Mouse (Mus musculus): Measurements from ENCODE around the gene Usp54. TPM values are rescaled to one million over a fixed set of nuclear protein-coding genes. Genes with fewer than 3 reads are reported as not detected.
"Not testable (repeated sequence)": the region's sequence is repeated elsewhere in the genome, so short reads cannot be mapped to it uniquely, and the experiment has no call there.

The Usp54 gene
- polyA plus RNA-seq, 1 experiment = 8.4 TPM

- Histone ChIP-seq H3K27ac (ENCODE audit: insufficient read depth, low read length) (no peak overlapping the region), H3K4me3 (ENCODE audit: insufficient read depth, low read length) (no peak overlapping the region), H3K4me1 (ENCODE audit: control insufficient read depth, insufficient read depth, low read length) (no peaks in the 10 kb centered on the region)
- TF ChIP-seq POLR2A (IDR thresholded peaks at IDR 0.05; ENCODE audit: low read depth, low read length) = no peak
- TF ChIP-seq CTCF (IDR thresholded peaks at IDR 0.05; ENCODE audit: borderline replicate concordance, insufficient read depth, low read length) = no peak
These were observed 40.7 kb downstream of the Usp54 start for GRCm38 (mm10) chr14:20600203-20600602.

- TF ChIP-seq CTCF (IDR thresholded peaks at IDR 0.05; ENCODE audit: borderline replicate concordance, insufficient read depth, low read length) (no peak), POLR2A (IDR thresholded peaks at IDR 0.05; ENCODE audit: low read depth, low read length) (no peak)
- Histone ChIP-seq H3K4me3 (ENCODE audit: insufficient read depth, low read length) (no peak overlapping the region), H3K27ac (ENCODE audit: insufficient read depth, low read length) (no peak overlapping the region), H3K4me1 (ENCODE audit: control insufficient read depth, insufficient read depth, low read length) (no peaks in the 10 kb centered on the region)
These were observed 41.3 kb downstream of the Usp54 start for GRCm38 (mm10) chr14:20599542-20599941.

- Histone ChIP-seq H3K27ac (ENCODE audit: insufficient read depth, low read length) (no peak overlapping the region), H3K4me3 (ENCODE audit: insufficient read depth, low read length) (no peak overlapping the region), H3K4me1 (ENCODE audit: control insufficient read depth, insufficient read depth, low read length) (no peaks in the 10 kb centered on the region)
- TF ChIP-seq CTCF (IDR thresholded peaks at IDR 0.05; ENCODE audit: borderline replicate concordance, insufficient read depth, low read length) = no peak
- TF ChIP-seq POLR2A (IDR thresholded peaks at IDR 0.05; ENCODE audit: low read depth, low read length) = no peak
These were observed 45.1 kb downstream of the Usp54 start for GRCm38 (mm10) chr14:20595781-20596180.

- H3K4me1 ChIP-seq (ENCODE audit: control insufficient read depth, insufficient read depth, low read length) = no peaks in the 10 kb centered on the region
- no peak overlapping the region for H3K4me3 ChIP-seq (ENCODE audit: insufficient read depth, low read length)
- no peak overlapping the region for H3K27ac ChIP-seq (ENCODE audit: insufficient read depth, low read length)
- no peak for TF ChIP-seq CTCF (IDR thresholded peaks at IDR 0.05; ENCODE audit: borderline replicate concordance, insufficient read depth, low read length)
- no peak for TF ChIP-seq POLR2A (IDR thresholded peaks at IDR 0.05; ENCODE audit: low read depth, low read length)
These were observed 53.4 kb downstream of the Usp54 start for GRCm38 (mm10) chr14:20587458-20587857.

GRCm38 (mm10) chr14:20578822-20579407, 61.9 kb downstream of the Usp54 start:
- Histone ChIP-seq H3K4me3 (ENCODE audit: insufficient read depth, low read length) (no peak overlapping the region), H3K27ac (ENCODE audit: insufficient read depth, low read length) (no peak overlapping the region), H3K4me1 (ENCODE audit: control insufficient read depth, insufficient read depth, low read length) (no peaks in the 10 kb centered on the region)
- TF ChIP-seq POLR2A (IDR thresholded peaks at IDR 0.05; ENCODE audit: low read depth, low read length) (no peak), CTCF (IDR thresholded peaks at IDR 0.05; ENCODE audit: borderline replicate concordance, insufficient read depth, low read length) (no peak)

GRCm38 (mm10) chr14:20576179-20576578, 64.7 kb downstream of the Usp54 start:
- Histone ChIP-seq H3K4me3 (ENCODE audit: insufficient read depth, low read length) (no peak overlapping the region), H3K4me1 (ENCODE audit: control insufficient read depth, insufficient read depth, low read length) (no peaks in the 10 kb centered on the region), H3K27ac (ENCODE audit: insufficient read depth, low read length) (no peak overlapping the region)
- TF ChIP-seq POLR2A (IDR thresholded peaks at IDR 0.05; ENCODE audit: low read depth, low read length) = no peak
- TF ChIP-seq CTCF (IDR thresholded peaks at IDR 0.05; ENCODE audit: borderline replicate concordance, insufficient read depth, low read length) = no peak

GRCm38 (mm10) chr14:20573196-20573595, 67.7 kb downstream of the Usp54 start:
- not testable (repeated sequence) for H3K27ac ChIP-seq (ENCODE audit: insufficient read depth, low read length); H3K4me1 ChIP-seq (ENCODE audit: control insufficient read depth, insufficient read depth, low read length); H3K4me3 ChIP-seq (ENCODE audit: insufficient read depth, low read length)

GRCm38 (mm10) chr14:20565256-20566021, 75.4 kb downstream of the Usp54 start:
- no peak for TF ChIP-seq POLR2A (IDR thresholded peaks at IDR 0.05; ENCODE audit: low read depth, low read length)
- TF ChIP-seq CTCF (IDR thresholded peaks at IDR 0.05; ENCODE audit: borderline replicate concordance, insufficient read depth, low read length) = no peak
- H3K27ac ChIP-seq (ENCODE audit: insufficient read depth, low read length) = no peak overlapping the region
- H3K4me3 ChIP-seq (ENCODE audit: insufficient read depth, low read length) = no peak overlapping the region
- no peaks in the 10 kb centered on the region for H3K4me1 ChIP-seq (ENCODE audit: control insufficient read depth, insufficient read depth, low read length)

- no peak overlapping the region for H3K27ac ChIP-seq (ENCODE audit: insufficient read depth, low read length)
- no peaks in the 10 kb centered on the region for H3K4me1 ChIP-seq (ENCODE audit: control insufficient read depth, insufficient read depth, low read length)
- no peak overlapping the region for H3K4me3 ChIP-seq (ENCODE audit: insufficient read depth, low read length)
- TF ChIP-seq POLR2A (IDR thresholded peaks at IDR 0.05; ENCODE audit: low read depth, low read length) = no peak
- TF ChIP-seq CTCF (IDR thresholded peaks at IDR 0.05; ENCODE audit: borderline replicate concordance, insufficient read depth, low read length) = peak; percentile 43; the same call in 1 of the 2 replicates
These were observed 76.2 kb downstream of the Usp54 start for GRCm38 (mm10) chr14:20564692-20565091.

GRCm38 (mm10) chr14:20561897-20562296, 79.0 kb downstream of the Usp54 start:
- Histone ChIP-seq H3K4me1 (ENCODE audit: control insufficient read depth, insufficient read depth, low read length) (no peaks in the 10 kb centered on the region), H3K4me3 (ENCODE audit: insufficient read depth, low read length) (no peak overlapping the region), H3K27ac (ENCODE audit: insufficient read depth, low read length) (no peak overlapping the region)
- no peak for TF ChIP-seq POLR2A (IDR thresholded peaks at IDR 0.05; ENCODE audit: low read depth, low read length)
- no peak for TF ChIP-seq CTCF (IDR thresholded peaks at IDR 0.05; ENCODE audit: borderline replicate concordance, insufficient read depth, low read length)
